Comparison of ENCODE assay signal across 9 mouse cellular contexts in the genomic region with DNA sequence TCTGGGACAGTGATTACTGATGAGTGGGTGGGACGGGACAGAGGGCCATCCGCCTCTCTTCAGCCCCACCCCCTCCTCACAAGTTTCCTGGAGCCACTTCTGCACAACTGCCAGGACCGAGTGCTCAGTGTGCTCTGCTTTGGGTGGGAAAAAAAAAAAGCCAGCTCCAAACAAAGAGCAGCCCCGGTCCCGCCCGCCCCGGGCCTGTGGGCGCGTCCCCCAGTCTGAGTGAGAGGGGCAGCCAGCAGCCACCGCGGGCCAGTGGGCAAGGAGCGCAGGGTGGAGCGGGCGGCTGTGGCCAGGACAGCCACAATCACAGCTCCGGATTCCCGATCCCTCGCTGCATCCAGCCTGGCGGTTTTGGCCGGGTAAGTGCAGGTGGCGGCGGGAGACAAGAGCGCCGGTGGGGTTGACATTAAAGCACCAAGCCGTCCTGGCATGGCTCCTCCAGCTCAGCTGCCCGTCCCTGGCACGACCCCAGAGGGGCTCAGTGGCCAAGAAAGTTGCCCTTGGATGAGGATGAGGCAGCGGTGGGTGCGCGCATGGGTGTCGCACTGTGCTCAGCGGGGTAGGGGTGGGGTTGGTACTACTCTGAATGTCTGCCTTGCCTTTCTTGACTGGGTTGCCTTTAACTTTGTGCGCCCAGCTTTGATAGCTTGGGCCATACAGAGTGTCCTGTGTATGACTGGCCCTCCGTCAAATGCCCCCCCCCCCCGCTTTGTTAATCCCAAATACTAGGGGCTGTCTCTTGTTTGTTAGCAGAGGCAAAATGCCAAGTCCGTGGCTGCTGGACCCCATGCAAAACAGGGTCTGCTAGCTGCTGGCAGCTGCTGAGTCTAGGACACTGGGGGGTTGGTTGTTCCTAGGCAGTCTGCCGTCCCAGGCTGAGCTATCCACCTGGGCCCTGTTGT. TPM values are rescaled to one million over a fixed set of nuclear protein-coding genes. Genes with fewer than 3 reads are reported as not detected.
DNase-seq lines count a peak whose midpoint lies in the region; ATAC-seq lines count a peak whose summit lies in the region.
"Had no signal": no experiment of that assay in that cellular context is flagged by ENCODE, and none has a peak within 500 bp of the region (broad histone marks: within the 10 kb centered on the region; RNA-seq: fewer than 3 reads in every experiment).

A gene (plus strand): TSS at position 79 of the 911 bp plus-strand sequence.

- peak; percentile 70; the same call in 1 of the 2 replicates for ATAC-seq in stomach, embryonic 16.5 days (ENCODE audit: insufficient read depth, low FRiP score)

- peak within 1 kb of the TSS; percentile 49 for H3K4me3 ChIP-seq in stomach, embryonic 16.5 days (replicated peaks; ENCODE audit: low read length)

- H3K4me1 ChIP-seq in stomach, embryonic 16.5 days (ENCODE audit: control insufficient read depth, insufficient read depth, low read length): peaks cover 11% of the 10 kb centered on the region

- H3K27me3 ChIP-seq in stomach, embryonic 16.5 days (ENCODE audit: control insufficient read depth, insufficient read depth, low read length): 0 out of 2 replicates have a peak, but pooled peaks cover 3% of the 10 kb centered on the region

- H3K36me3 ChIP-seq in stomach, embryonic 16.5 days (ENCODE audit: control insufficient read depth, insufficient read depth, low read length): no peaks in the 10 kb centered on the region

- H3K4me2 ChIP-seq in stomach, embryonic 16.5 days (ENCODE audit: low read depth, low read length): peak within 1 kb of the TSS; percentile 89

- peak; percentile 68 to 71 for DNase-seq in layer of hippocampus, postnatal 14 days (ENCODE audit: low spot score in 2 of 2)
- no peak for DNase-seq in layer of hippocampus, adult 9-10 months (ENCODE audit: low spot score)
- DNase-seq in embryo, embryonic 11 days: peak; percentile 66
- DNase-seq in heart, adult 9 months (ENCODE audit: low spot score in 2 of 2): peak; percentile 28 to 37
- peak; percentile 4 to 49 for DNase-seq in kidney, postnatal 25 days
- DNase-seq in lung, postnatal 36 days: peak; percentile 49
- no peak for DNase-seq in MN1 (ENCODE audit: low spot score)

- H3K27ac ChIP-seq in stomach, embryonic 16.5 days (ENCODE audit: low read length): no peak within 1 kb of the TSS
- H3K27ac ChIP-seq: macrophage had no signal

- WGBS in stomach, embryonic 16.5 days: 3% methylated on average over 35 of the region's 36 CpGs

- no peaks in the 10 kb centered on the region for H3K9me3 ChIP-seq in stomach, embryonic 16.5 days (replicated peaks; ENCODE audit: control insufficient read depth, low read length)

- H3K9ac ChIP-seq in stomach, embryonic 16.5 days (ENCODE audit: low read length): peak within 1 kb of the TSS; percentile 67

RNA-seq across cellular contexts. Expression of the gene that starts here (rescaled TPM):
- 1 to 10 TPM; 2.8 to 4.7 TPM for total RNA-seq in layer of hippocampus, postnatal 14 days (2021)
- polyA plus RNA-seq in stomach, embryonic 16.5 days (2015; fragmentation: Nextera tagmentation; extraction: Ambion mirVana): 4.1 and 5.5 TPM in 2 replicates
- polyA plus RNA-seq: macrophage had no signal

Comparison
In these comparisons a context has a peak if more than half of its experiments do, and no peak if none do; other contexts are left out.
1. DNase-seq: peak in layer of hippocampus, postnatal 14 days (2 of 2), embryo, embryonic 11 days (single experiment), heart, adult 9 months (2 of 2), kidney, postnatal 25 days (2 of 2) and lung, postnatal 36 days (single experiment); none in layer of hippocampus, adult 9-10 months (single experiment) and MN1 (single experiment).